Mouse (Mus musculus) spleen, adult 2 months (tissue): Measurements from ENCODE around the gene Lim2. TPM values are rescaled to one million over a fixed set of nuclear protein-coding genes. Genes with fewer than 3 reads are reported as not detected.

Experiments
- DNase-seq, 2 experiments: peaks; one replicate each; pipeline versions ENCODE4 v3.0.0 to v3.0.0-alpha.2; 2012 to 2021; ENCODE audit warnings: low spot score in 2 of 2, low read depth in 1 of 2
- H3K27ac ChIP-seq: fragments of 200-500 bp; 2 replicates; pipeline ENCODE4 v1.5.1; 2012; ENCODE audit warnings: low read length, inconsistent platforms; ENCODE audit not compliant: insufficient read depth
- H3K27me3 ChIP-seq: fragments of 200-500 bp; 2 replicates; pipeline ENCODE4 v1.6.1; 2012; ENCODE audit warnings: mild to moderate bottlenecking, moderate library complexity, low read length, inconsistent platforms; ENCODE audit not compliant: control insufficient read depth, insufficient read depth
- H3K36me3 ChIP-seq: fragments of 200-500 bp; 2 replicates; pipeline ENCODE4 v1.6.1; 2012; ENCODE audit warnings: mild to moderate bottlenecking, low read length, inconsistent platforms; ENCODE audit not compliant: control insufficient read depth, insufficient read depth
- H3K4me1 ChIP-seq: fragments of 200-500 bp; 2 replicates; pipeline ENCODE4 v1.6.1; 2011; ENCODE audit warnings: inconsistent platforms; ENCODE audit not compliant: control insufficient read depth, insufficient read depth, insufficient read length
- H3K4me3 ChIP-seq: fragments of 200-500 bp; 2 replicates; pipeline ENCODE4 v1.5.1; 2011; ENCODE audit warnings: mild to moderate bottlenecking, inconsistent platforms; ENCODE audit not compliant: insufficient read depth, insufficient read length; ENCODE audit errors: extremely low read depth
- CTCF ChIP-seq: fragments of 200-500 bp; IDR thresholded peaks from 2 replicates; pipeline ENCODE4 v1.5.1; 2011; ENCODE audit warnings: mild to moderate bottlenecking, inconsistent platforms; ENCODE audit not compliant: insufficient read depth, insufficient read length, insufficient replicate concordance; ENCODE audit errors: extremely low read depth
- POLR2A ChIP-seq: fragments of 200-500 bp; IDR thresholded peaks from 2 replicates; pipeline ENCODE4 v1.6.1; 2011; ENCODE audit warnings: low read depth, low read length, inconsistent platforms
- WGBS: fragments of 180-500 bp; shearing (Covaris S2); methylation state at CpG from one replicate; pipeline ENCODE4 v1.1.7; 2018; 5-methylcytosine and 5-hydroxymethylcytosine counted together
- polyA plus RNA-seq: library from polyadenylated mRNA; depleted of rRNA; stranded (reverse); fragments of >200 nt; gene quantifications from 2 replicates; pipeline ENCODE4 v1.2.3, GENCODE M21; 2012

Lim2 gene
- polyA plus RNA-seq, 1 experiment, result 0.18 TPM

GRCm38 (mm10) chr7:43453599-43454355 is 26.3 kb downstream of the Lim2 start:
- TF ChIP-seq POLR2A, result no peak
- TF ChIP-seq CTCF, result no peak
- 93% methylated on average over 14 of the region's 14 CpGs for WGBS
- H3K4me3 ChIP-seq, result no peak overlapping the region
- H3K36me3 ChIP-seq, result peaks cover 2% of the 10 kb centered on the region; the same call in 1 of the 2 replicates
- no peak for DNase-seq
- no peaks in the 10 kb centered on the region for H3K27me3 ChIP-seq
- no peaks in the 10 kb centered on the region for H3K4me1 ChIP-seq
- H3K27ac ChIP-seq, result no peak overlapping the region

GRCm38 (mm10) chr7:43454371-43454770 is 26.9 kb downstream of the Lim2 start:
- H3K36me3 ChIP-seq, result peaks cover 2% of the 10 kb centered on the region; the same call in 1 of the 2 replicates
- H3K27me3 ChIP-seq, result no peaks in the 10 kb centered on the region
- no peak for TF ChIP-seq CTCF
- no peak for TF ChIP-seq POLR2A
- WGBS, result 81% methylated on average over 6 of the region's 6 CpGs
- no peak overlapping the region for H3K4me3 ChIP-seq
- no peak overlapping the region for H3K27ac ChIP-seq
- no peaks in the 10 kb centered on the region for H3K4me1 ChIP-seq
- no peak for DNase-seq

- no peak for TF ChIP-seq CTCF
- TF ChIP-seq POLR2A, result no peak
- H3K4me3 ChIP-seq, result no peak within 1 kb of the TSS
- WGBS, result 74% methylated on average over 4 of the region's 4 CpGs
These were observed 35.4 kb downstream of the Lim2 start, which contains the start of gene Vsig10l for GRCm38 (mm10) chr7:43462851-43463250. Vsig10l (plus strand) TSS chr7:43463151.

GRCm38 (mm10) chr7:43463976-43464375 is 36.5 kb downstream of the Lim2 start:
- Histone ChIP-seq H3K4me3 (no peak overlapping the region), H3K27ac (no peak overlapping the region), H3K27me3 (no peaks in the 10 kb centered on the region), H3K4me1 (peaks cover 7% of the 10 kb centered on the region), H3K36me3 (no peaks in the 10 kb centered on the region)
- 90% methylated on average over 7 of the region's 7 CpGs for WGBS
- no peak for DNase-seq
- TF ChIP-seq CTCF, result no peak
- no peak for TF ChIP-seq POLR2A

More at GRCm38 (mm10) chr7:43462851-43463250, 35.4 kb downstream of the Lim2 start, which contains the start of gene Vsig10l:
- Histone ChIP-seq H3K36me3 (no peaks in the 10 kb centered on the region), H3K4me1 (peaks cover 7% of the 10 kb centered on the region), H3K27me3 (no peaks in the 10 kb centered on the region), H3K27ac (no peak within 1 kb of the TSS)
- DNase-seq, result no peak

- H3K27ac ChIP-seq, result no peak overlapping the region
- peak overlapping the region; percentile 72 for H3K4me3 ChIP-seq
- TF ChIP-seq POLR2A (no peak), CTCF (0 out of 2 replicates have a peak, but pooled peaks have one; percentile 18)
- no peaks in the 10 kb centered on the region for H3K36me3 ChIP-seq
- WGBS, result 12% methylated on average over 35 of the region's 35 CpGs
- peak; percentile 17 to 32 for DNase-seq
- peaks cover 7% of the 10 kb centered on the region for H3K4me1 ChIP-seq
- H3K27me3 ChIP-seq, result no peaks in the 10 kb centered on the region
These were observed 37.4 kb downstream of the Lim2 start for GRCm38 (mm10) chr7:43464864-43465343.

GRCm38 (mm10) chr7:43465344-43466098 is 38.1 kb downstream of the Lim2 start:
- TF ChIP-seq CTCF (no peak), POLR2A (no peak)
- peak overlapping the region; percentile 72 for H3K4me3 ChIP-seq
- H3K4me1 ChIP-seq, result peaks cover 7% of the 10 kb centered on the region
- H3K27ac ChIP-seq, result peak overlapping the region; percentile 68
- no peaks in the 10 kb centered on the region for H3K36me3 ChIP-seq
- H3K27me3 ChIP-seq, result no peaks in the 10 kb centered on the region
- 2% methylated on average over 33 of the region's 33 CpGs for WGBS
- DNase-seq, result peak; percentile 89
